Mouse (Mus musculus): ENCODE data around the gene Map4k5. TPM values are rescaled to one million over a fixed set of nuclear protein-coding genes. Genes with fewer than 3 reads are reported as not detected.
A peak's percentile ranks its signal among the peaks of the same experiment; 100 is the strongest.

Map4k5 gene
- total RNA-seq (2021): 10 to 100 TPM; 41.9 to 44.7 TPM

DNA sequence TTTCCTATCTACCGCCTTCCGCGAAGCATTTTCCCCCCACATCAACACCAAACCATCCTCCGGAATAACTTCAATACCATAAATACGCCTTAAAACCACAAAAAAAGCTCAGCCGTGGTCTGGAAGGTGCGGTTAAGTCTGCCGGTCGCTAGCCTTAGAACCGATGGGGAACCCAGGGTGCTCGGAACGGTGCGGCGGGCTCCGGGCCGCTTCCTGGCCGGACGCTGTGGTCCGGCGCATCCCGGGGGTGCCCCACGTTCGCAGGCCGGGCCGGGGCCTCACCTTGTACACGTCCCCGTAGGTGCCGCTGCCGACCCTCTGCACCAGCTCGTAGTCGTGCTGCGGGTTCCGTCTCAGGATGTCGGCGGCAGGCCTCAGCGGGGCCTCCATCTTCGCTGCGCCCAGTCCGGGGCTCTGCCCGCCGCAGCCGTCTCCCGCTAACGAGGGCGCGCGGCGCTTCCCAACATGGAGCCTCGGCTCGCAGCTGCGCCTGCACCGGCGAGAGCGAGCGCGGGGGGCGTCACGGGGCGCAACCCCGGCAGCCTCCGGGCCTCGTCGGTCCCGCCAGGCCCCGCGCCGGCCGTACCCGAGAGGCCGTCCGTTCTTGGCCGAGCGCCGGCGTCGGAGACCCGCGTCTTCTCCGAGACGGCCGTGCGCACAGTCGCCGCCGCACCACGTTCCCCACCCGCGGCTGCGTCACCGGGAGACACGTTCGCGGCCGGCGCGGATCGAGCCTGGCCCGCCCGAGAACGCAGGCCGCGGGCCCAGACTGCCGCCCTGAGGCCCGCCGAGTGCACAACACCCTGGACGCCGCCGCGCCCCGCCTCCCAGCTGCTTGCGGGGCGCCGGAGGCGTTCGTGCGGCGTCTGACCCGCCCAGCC lies at the start of gene Map4k5, which contains the start of gene Atl1:
TSS of gene Map4k5 (minus strand) at position 830 of the 881 bp plus-strand sequence.
TSS of gene Atl1 (plus strand) at position 244 of the 881 bp plus-strand sequence.
- peak; percentile 92 for DNase-seq

DNA sequence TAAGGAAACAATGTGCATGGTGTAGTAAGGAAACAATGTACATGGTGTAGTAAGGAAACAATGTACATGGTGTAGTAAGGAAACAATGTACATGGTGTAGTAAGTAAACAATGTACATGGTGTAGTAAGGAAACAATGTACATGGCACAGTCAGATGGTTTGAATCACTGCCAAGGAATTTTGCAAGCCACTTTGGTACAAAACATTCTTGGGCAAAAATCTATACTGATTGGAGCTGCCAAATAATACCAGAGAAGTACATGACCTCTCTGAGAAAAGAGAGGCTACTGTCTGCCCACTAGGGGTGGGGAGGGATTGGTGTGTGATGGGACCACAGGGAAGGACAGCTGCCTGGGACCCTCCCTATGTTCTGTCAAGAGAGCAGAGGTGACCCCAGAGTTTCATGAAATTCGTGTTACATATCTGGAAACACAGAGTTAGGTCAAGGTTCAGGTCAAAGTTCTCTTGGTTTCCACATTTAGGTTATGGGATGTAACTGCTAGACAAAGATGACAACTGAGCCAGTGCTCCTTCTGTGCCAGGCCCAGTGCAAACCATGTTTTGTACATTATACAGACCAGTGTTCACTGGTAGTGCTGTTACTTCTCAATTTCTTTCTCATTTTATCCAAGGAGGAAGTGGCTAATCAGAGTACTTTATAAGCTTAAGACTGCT lies 48.8 kb upstream of the Map4k5 start:
- no peak for DNase-seq

DNA sequence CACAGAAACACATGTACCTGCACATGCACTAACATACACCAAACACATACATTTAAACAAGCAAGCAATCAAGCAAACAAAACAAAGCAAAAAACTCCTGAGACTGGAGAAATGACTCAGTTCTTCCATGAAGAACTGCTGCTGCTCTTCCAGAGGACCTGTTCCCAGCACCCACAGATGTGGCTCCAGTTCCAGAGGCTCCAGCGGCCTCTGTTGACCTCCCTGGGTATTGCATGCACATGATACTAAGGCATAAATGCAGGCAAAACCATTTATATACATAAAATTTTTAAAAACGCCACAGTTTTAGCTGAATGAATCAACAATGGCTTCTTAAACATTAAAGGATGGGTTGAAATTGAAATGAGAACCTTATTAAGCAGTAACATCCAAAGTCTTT lies 46.3 kb upstream of the Map4k5 start:
- no peak for DNase-seq

DNA sequence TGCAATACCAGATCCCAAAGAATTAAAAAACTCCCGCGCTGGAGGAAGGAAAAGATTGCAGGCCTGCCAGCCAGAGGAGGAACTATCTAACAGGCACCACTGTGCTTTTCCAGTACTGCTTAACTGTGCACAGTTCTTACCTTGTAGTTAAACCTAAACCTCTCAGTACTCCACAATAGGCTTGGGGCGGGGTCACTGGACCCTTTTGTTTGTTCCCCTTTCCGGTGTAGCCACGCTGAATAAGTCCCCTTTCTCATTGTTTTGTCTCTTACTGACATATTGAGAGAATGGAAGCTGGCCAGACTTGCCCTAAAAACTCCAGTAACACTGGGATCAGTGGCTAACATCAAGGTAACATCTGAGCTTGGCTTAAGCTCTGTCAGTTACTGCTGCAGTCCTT lies 44.7 kb upstream of the Map4k5 start:
- no peak for DNase-seq

DNA sequence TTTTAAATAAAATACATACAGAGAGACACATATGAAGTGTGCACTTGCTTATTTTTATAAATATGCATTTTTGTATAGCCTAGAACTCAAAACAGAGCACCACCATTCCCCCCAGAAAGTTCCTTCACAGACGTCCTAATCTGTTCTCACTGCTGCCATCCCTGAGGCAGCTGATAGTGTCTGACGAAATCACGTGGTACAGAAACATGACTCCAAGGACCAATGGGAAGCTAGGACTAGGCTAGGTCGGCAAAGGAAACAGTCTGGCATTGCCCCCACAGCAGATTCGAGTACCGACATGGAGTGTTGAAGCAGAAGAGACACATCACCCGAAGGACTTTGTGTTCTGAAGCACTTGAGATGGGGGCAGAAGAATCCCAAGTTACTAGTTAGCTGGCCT lies 33.7 kb upstream of the Map4k5 start:
- no peak for DNase-seq

DNA sequence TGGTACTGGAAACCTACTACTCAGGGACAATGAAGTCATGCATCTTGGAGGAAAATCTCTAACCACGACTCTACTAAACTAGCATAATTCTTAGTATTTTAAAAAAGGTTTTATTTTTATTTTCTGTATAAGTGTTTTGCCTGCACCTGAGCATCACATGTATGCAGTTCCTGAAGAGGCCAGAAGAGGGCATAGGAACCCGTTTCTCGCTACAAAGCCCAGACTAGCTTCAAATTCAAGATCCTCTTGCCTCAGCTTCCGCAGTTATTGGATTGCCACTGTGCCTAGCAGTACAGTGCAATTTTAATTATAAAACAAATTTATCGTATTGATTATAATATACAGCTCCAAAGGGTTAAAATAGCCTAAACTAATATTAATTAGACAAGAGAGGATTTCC lies 31.0 kb upstream of the Map4k5 start:
- DNase-seq: peak; percentile 52

DNA sequence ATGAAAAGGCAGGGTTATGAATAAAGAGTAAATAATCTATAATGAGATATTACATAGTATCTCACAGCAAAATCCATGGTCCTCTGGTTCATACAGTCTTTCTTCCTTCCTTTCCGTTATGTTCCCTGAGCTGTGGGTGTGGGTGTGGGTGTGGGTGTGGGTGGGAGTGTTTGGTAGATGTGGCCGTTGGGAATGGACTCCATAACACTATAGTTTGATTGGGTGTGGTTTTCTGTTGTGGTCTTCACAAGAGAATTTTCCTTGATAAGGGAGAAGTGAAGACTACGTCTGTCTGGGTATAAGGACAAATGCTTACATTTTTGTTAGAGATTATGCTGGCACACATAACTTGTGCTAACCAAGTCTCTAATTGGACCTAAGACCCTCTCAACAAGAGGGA lies 30.6 kb upstream of the Map4k5 start:
- DNase-seq: no peak

DNA sequence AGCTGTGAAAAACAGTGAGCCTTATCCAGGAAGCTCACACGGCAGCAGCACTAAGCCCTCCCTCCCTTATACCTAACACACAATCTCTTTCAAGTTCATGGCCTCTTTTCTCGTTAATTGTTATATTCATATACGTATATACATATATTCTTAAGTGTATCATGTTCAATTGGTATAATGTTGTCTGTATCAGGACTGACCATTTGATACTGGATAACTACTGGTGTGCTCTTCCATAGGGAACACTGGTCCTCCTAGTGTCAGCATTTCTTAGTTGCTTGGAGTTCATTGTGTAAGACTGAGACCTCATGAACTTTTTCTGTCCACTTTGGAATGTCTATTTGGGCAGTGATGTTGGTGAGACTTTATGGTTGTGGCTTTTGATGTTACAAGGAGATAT lies 30.1 kb upstream of the Map4k5 start:
- no peak for DNase-seq

DNA sequence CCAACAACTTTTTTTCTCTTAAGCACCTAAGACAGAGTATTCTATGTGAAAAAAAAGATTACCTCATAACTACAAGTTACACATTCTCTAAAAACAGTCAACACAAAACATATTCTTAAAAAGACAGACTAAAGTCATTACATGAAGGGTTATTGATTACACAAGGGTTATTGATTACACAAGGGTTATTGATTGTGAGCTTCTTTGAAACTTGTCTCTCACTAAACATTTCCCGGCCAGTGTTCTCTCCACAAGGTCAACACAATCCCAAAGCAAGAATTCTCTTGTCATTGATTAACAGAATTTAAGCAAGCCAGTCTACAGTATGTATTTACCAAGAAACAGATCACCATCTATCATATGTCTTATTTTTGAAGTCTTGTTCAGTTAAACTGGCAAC lies 29.1 kb upstream of the Map4k5 start:
- no peak for DNase-seq

DNA sequence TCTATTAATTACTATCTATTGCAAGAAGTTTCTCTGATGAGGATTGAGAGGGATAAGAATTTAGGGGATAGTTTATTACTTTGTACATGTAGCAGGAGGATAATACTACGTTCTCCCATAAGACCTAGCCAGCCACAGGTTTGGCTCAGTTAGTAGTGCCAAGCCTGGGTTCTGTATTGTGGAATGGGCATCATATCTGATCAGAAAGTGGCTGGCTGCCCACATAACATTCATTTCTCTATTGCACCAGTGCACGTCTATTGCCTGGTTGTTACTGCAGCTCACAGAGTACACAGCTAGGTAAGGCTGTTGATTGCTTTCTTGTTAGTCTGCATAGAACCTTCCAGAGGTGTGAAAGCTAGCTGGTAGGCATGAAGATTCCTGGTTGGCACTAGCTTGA lies 24.9 kb upstream of the Map4k5 start:
- no peak for DNase-seq

DNA sequence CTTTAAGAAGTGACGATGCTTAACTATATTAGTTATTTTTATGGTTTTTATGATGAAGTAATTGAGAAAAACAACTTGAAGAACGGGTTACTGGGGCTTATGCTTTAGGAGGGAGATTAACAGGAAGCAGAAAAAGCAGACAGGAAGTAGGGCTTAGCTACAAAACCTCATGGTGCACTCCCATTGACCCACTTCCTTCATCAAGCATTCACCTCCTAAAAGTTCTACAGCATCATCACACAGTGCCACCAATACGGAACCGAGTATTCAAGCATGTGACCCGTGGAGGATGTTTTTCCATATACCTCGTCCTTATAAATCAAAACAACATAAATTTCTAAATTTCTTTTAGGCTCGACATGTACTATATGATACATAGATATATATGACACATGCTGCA lies 19.7 kb upstream of the Map4k5 start:
- DNase-seq: no peak

DNA sequence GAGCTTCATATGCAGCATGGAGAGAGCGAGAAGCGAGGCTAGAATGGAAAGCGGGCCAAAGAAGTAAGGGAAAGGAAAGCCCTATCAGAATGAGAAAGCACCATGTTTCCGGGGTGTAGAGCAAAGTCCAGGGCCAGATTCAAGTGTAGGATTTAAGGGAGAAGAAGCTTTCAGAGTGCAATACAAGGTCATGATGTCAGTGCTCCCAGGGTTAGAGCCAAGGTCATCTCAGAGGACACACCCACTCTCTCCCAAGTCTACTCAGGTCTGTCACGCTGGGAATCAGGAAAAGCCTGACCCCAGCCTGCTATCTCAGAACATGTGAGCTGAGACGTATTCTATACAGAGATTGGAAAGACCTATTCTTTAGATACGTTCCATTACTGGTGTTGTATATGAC lies 18.9 kb upstream of the Map4k5 start:
- DNase-seq: no peak

DNA sequence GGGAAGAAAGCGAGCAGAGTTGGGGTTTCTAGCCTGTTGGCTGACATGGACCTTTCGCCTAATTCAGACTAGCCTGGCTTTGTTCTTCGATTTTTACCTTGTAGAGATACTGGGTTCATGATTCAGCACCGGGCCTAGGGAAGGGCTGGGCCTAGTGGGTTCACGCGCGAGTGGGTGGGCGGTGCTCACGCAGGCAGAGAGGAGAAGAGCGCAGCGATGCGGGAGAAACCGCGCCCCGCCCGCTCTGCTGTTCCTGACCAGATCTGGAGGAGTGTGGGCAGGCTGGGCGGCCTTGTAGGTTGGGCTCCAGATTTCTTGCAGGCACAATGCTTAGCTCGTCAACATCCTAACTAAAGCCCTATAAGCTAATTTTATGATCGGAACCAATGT lies 15.5 kb upstream of the Map4k5 start:
- DNase-seq: no peak

DNA sequence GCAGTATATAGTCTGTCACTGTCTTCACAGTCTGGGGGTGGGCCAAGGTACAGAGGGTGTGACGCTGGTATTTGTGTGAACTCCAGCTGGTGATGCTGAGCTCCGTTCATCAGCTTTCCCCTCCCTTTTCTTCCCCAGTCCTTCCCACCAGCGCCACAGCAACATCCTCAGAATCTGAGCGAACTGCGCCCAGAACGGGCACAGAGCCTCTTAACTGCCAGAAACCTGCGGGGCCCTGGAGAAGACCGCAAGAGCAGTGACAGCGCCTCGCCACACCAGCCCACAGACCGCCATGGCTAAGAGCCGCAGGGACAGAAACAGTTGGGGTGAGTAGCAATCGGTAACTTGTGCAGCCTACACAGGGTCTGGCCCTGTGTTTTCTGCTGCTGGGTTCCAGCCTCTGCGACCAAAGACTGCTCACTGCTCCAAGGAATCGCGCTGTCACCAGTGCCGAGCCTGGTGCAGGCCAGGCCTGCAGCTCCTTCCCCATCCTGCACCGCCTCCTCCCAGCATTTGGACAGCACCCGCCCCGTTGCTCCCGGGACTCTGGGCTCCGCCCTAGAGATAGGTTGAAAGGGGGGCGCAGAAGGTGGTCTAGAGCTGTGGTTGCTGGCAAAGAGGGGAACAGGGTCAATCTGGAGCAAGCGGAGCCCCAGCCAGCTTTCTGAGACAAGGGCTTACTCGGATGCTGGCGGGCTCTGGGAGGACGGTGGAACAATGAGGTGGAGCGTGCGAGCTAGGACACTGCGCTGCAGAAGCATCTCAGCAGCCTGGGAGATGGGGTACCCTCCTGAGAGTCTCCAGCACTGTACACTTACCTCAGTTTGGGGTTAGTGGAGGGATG lies 14.9 kb upstream of the Map4k5 start:
- DNase-seq: peak; percentile 31

DNA sequence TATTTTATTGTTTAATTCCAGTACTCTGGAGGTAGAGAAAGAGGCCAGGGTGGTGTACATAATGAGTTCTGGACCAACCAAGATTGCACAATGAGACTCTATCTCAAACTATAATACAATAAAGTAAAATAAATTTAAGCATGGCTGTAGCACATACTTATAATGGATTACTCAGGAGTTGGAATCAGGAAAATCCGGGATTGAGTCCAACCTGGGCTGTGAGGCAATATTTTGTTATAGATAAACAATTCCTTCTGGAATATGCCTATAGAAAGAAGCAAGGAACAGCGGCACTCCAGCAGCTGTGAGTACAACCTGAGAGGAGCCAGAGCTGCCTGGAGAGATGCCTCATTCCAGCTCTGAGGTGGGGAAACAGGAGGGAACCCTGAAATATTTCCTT lies 12.0 kb upstream of the Map4k5 start:
- no peak for DNase-seq

DNA sequence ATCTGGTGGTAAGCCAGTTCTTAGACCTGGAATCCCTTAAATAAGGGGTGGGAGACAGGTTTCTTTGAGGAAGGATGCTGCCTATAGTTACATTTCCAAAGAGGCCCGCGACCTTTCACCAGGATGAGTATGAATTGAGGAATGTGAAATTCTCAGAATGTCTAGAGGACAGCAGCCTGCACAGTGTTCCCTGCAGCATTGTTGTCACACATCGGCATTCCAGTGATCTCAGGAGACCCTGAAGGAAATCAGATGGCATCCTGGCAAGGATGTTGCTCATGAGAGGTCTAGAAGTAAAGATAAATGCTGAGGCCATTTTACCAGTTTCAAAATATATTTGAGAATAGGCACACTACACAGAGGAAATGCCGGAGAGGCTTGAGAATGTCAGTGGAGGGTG lies 5.1 kb upstream of the Map4k5 start:
- DNase-seq: no peak

DNA sequence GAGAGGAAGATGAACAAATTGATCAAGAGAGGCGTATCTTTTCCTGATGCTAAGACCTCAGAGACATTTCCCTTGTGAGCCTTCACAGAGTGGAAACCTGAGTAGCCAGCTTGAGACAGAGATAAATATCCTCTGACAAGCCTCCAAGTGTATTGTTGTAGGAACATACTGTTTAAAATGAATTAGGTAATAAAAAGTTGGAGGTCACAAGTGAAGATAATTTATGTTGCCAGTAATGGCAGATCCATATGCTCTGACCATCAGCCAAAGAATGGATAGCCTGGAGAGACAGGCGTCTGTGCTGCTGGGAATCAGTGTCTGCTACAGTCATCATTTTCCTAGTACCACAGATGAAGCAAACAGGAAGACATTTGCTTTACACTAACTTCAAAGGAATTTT lies 2.0 kb upstream of the Map4k5 start:
- DNase-seq: no peak

DNA sequence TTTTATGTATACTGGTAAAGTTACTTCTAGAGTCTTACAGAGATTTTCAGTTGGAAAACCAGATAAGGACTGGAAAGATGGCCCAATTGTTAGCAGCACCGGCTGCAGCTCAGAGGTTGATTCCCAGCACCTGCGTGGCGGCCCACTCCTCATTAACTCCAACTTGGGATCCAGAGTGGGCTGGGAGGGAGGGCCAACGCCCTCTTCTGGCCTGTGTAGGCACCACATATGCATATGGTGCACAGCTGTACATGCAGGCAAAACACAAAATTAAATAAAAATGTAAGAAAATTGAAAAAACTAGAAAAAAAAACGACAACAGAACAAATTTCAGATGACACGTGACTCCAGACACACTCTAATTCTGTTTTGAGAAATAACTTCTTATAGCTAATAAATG lies 927 bp upstream of the Map4k5 start:
- no peak for DNase-seq

DNA sequence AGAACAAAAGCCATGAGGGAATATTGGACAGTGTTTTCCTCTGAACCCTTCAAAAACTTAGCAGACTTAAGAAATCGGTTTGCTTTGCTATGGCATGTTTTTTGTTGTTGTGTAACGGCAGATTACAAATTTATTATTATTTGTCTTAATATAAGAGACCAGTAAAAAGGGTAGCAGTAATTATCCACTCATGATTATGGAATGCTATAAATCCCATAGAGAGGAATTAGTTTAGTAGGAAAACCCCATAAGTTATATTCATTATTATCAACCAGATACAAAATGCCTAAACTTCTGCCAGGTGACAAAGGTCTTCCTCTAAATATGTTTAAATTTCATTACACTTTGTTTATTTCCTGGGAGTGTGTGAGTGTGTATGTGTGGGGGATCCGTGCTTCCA lies 1.3 kb downstream of the Map4k5 start:
- DNase-seq: no peak

DNA sequence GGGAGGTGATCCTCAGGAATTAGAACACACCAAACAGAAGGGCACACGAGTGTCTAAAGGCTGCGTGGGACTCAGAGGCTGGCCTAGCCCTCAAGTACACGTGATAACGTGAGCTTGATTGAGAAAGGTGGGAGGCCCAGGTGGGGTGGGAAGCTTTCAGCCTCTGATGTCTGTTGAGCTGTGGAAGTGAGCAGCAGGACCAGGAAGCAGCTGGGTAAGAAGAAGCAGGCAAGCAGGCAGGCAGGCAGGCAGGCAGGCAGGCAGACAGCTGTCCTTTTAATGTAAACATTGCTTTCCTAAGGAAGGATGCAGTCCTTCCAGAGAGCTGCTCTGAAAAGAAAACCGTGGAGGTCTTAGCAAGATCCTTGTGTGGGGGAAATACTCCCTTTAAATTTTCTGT lies 2.5 kb downstream of the Map4k5 start:
- no peak for DNase-seq

DNA sequence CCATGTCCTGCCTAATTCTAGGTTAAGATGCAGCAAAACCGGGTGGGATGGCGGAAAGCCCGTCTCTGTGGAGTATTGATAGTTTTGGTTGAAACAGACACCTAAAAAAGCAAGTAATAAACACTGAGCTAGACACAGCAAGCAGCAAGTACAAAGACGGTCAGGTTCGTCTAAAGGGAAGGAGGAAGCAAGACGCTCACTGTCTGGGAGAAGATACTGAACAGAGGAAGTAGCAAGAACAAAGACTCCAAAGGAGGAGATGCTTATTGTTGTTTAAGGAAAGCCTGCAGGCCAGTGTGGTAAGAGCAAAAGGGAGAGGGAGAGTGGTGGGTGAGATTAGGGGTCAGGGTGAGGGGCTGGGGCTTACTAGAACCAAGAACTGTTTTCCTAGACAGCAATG lies 2.9 kb downstream of the Map4k5 start:
- no peak for DNase-seq

DNA sequence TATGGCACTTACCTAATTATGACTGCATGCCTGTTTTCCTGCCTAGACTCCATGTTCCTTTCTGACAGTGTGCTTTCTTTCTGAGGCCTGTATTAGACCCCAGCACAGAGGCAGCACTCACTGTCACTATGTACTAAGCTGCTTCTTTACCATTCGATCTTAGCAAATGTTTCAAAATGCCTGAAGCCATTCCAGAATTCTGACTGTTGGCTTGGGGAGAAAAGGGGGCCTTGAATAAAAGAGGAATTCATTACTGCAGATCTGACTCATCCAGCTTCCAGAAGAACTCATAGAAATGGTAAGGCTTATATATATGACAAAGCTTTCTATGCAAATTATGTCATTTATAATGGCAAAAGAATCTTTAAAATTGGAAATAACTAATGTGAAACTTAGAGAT lies 4.7 kb downstream of the Map4k5 start:
- no peak for DNase-seq

DNA sequence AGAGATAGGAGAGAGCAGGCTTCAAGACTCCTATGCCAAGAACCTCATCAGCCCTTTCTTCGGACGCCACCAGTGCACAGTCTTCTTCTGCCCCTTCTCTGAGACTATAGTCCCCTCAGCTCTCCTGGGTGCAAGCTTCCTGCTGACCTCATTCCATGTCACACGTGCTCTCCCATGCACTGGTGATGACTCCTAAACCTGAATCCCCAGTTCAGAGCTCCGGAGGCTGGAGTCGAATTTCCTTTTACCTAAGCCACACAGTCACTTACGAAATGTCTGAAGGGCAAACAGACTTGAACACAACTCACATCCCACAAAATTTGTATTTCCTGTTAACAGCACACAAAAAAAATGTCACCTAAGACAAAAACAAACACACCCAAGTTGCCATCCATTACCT lies 5.2 kb downstream of the Map4k5 start:
- DNase-seq: no peak

All from heart, postnatal 4 days (tissue).